Mouse (Mus musculus) B cell, adult 67 days (primary cell): Measurements from ENCODE around the gene Pip5kl1. TPM values are rescaled to one million over a fixed set of nuclear protein-coding genes. Genes with fewer than 3 reads are reported as not detected.

ENCODE experiments used
- total RNA-seq, 2 experiments: library from RNA; stranded (reverse); gene quantifications; 4 replicates each; pipeline ENCODE4 v1.2.4; 2023

Pip5kl1 gene
- total RNA-seq = under 1 TPM in 1 of 2 experiments, not detected in 1; 0.56 TPM

DNA sequence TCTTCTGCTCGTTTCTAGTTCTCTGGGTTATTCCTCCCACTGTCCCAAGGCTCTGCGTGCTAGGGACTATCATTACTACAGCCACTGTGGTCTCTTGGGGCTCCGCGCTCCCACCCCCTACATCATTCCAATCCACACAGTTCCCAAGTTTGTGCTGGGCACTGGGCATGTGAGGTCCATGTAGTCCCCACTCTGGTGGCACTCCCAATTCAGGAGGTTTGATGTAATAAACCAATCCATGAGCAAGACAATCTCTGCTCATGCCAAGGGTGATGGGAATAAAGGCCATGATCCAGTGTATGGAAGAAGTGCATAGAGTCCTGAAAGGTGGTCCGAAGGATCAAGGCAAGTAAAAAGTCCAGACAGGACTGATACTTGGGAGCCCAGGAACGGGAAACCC, at the start of gene Pip5kl1:
Gene Pip5kl1 (plus strand): TSS at position 301 of the 400 bp plus-strand sequence.

DNA sequence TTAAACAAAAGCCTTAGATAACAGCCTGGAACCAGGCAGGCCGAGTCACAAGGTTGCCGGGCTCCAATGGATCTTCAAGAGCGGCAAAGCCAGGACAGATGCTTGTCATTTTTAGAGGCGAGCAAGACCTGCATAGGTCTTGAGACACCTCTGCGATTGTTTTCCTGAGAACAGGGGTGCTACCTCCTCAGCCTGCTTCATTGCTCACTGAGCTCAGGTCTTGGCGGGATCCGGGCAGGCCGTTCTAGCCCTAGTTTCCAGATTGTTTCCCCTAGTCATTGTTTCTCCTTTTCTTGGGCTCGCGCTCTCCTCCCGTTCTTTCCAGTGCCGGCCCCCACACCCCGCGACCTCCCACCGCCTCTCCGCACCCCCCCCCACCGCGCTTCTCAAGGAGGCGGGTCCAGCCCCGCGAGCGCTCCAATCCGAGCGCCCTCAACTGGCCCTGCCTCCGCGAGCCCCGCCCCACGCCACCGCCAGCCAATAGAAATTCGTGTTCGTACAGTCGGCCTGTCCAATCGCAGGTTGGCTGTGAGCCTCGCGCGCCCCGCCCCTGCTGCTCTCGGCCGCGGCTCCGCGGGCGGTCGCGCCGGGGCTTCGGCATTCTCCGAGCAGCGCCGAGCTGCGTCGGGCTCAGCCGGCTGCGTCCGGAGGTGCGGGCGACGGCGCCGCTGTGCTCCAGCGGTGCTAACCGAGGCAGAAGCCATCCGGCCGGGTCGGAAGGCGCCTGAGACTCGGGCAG, 39.7 kb upstream of the Pip5kl1 start, which contains the start of gene Fam102a:
Gene Fam102a (plus strand): TSS at position 600 of the 739 bp plus-strand sequence.

DNA sequence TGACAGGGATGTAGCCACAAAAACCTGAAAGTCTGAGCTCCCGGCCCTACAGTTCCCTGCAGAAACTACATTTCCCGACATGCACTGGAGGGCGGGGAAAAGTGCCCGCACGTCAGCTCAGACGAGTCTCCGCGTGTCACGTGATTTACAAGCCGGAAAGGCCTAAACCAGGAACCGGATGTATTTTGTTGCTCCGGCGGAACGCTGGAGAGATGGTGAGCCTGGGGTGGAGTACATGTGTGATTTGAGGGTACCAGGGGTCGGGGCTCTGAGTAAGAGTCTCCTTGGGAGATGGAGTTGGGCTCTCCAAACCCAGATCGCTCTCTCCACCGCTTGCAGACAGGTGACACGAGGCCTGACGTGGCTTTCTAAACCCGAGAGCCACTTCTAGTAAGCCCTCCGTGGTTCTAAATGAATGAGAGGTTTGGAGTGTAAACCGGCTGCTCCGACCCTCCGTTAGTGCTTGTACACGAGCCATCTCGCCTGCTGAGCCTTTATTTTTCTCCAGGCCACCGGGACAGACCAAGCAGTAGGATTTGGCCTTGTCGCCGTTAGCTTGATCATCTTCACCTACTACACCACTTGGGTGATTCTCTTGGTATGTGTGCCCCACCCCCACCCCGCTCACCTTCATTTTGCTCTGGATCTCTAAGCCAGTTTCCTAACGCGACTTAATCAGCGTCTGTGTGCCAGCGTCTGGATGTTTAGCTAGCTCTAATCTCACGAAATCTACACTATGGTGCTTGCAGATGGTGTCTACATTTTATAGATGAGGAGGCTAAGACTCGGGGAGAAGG, 3.7 kb upstream of the Pip5kl1 start, which contains the start of gene Dpm2:
Gene Dpm2 (plus strand): TSS at position 161 of the 797 bp plus-strand sequence.

DNA sequence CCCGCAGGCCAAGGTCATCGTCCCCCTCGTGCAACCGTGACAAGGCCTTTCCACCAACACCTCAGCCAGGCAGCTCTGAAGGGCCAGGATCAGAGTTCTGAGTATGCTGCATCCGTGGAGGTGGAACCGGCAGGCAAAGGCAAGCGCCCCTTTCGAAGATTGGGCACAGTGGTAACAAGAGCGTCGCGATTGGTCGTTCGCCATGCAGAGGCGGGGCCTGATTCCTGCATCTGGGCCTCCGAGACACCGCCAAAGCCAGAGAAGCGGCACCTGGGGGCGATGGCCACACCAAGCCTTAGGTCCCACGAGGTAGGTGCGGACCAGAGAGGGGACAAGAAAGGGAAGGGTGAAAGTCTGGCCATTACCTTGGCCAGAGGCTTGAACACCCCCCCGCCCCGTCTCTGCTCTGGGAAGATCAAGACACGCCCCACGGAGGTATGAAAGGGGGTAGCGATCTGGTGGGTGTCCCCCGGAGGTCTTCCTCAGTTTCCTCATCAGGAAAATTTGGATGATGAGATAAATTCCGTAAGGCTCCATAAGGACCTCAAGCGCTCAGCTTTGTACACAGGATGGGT, 1.1 kb downstream of the Pip5kl1 start, which contains the start of gene 9430097D07Rik:
Gene 9430097D07Rik (minus strand): TSS at position 99 of the 575 bp plus-strand sequence.

DNA sequence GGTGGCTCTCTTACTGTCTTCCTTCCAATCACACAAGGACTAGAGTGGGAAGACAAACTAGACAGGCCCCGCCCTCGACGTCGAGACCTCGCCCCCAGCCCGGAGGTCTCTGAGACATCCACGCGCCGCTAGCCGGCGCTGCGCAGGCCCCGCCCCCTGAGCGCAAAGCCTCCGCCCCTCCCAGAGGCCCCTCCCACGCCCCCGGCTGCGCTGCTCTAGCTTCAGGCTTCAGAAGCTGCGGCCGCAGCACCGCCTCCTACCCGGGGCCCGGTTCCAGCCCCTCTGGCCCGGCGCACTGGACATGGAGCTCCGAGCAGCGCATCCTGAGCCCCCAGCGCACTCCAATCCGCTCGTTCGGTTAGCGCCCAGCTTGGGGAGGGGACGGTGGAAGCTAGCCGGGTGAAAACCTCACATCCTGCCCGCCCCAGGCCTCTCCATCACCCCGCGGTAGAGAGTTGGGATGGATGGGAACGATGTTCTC, 12.3 kb downstream of the Pip5kl1 start, which contains the start of gene St6galnac4:
Gene St6galnac4 (plus strand): TSS at position 225 of the 481 bp plus-strand sequence.

DNA sequence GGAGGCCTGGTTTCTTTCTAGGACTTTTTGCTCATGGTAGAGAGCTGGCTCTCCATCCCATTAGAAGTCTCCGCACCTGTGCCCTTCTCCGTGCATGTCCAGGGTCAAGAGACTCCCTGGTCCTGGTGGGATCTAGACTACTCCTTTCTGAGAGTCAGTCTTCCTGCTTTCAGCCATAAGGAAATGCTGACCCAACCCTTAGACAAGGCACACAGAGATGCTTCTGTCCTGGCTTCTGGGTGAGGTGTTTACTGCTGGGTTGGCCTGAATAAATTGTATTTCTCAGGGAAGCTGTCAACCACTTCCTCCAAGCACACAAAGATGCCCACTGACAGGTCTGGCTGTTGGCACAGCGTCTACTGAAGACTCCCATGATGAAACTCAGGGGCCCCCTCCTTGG, 24.8 kb downstream of the Pip5kl1 start, which contains the start of gene St6galnac6:
Gene St6galnac6 (plus strand): TSS at position 301 of the 400 bp plus-strand sequence.

DNA sequence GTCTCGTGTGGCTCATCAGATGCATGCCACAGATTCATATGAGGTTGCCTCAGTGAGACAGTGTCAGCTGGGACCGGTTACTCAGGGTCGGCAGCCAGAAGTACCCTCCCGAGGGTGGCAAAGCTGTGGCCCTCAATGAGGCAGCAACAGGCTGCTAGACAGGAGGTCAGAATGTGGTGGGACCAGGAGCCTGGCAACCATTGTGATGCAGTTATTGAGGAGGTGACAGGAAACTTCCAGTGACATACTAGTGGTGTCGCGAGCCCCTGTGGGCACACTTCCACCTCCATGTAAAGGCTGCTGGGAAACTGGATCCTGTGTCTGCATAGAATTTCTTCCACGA, 46.9 kb downstream of the Pip5kl1 start, which contains the start of gene Ak1:
Gene Ak1 (plus strand): TSS at position 242 of the 343 bp plus-strand sequence.

Other genes with a start within 250 kb of the Pip5kl1 start
- gene Ciz1, start 222.5 kb upstream of the Pip5kl1 start, total RNA-seq = 100 to 1,000 TPM; 134 to 162 TPM
- gene Dnm1, start 221.5 kb upstream of the Pip5kl1 start, total RNA-seq = not detected
- gene 1110008P14Rik, start 192.9 kb upstream of the Pip5kl1 start, total RNA-seq = 10 to 100 TPM; 45.5 to 54.0 TPM
- 1 to 10 TPM; 1.7 to 2.3 TPM for gene Lcn2, start 186.5 kb upstream of the Pip5kl1 start, total RNA-seq
- 10 to 100 TPM; 11.4 to 15.6 TPM for gene Ptges2, start 178.9 kb upstream of the Pip5kl1 start, total RNA-seq
- 1 to 10 TPM; 3.9 to 5.5 TPM for gene Naif1, start 124.3 kb upstream of the Pip5kl1 start, total RNA-seq
- 10 to 100 TPM; 34.2 to 43.0 TPM for gene Slc25a25, start 123.4 kb upstream of the Pip5kl1 start, total RNA-seq
- gene Fam102a, start 39.5 kb upstream of the Pip5kl1 start, total RNA-seq = 10 to 100 TPM; 69.0 to 74.8 TPM
- gene Dpm2, start 3.9 kb upstream of the Pip5kl1 start, total RNA-seq = 10 to 100 TPM; 63.0 to 66.8 TPM
- not detected for gene 9430097D07Rik, start 887 bp downstream of the Pip5kl1 start, total RNA-seq
- 10 to 100 TPM; 59.7 to 63.9 TPM for gene St6galnac4, start 12.3 kb downstream of the Pip5kl1 start, total RNA-seq
- 10 to 100 TPM in 1 of 2 experiments, 1 to 10 TPM in 1; 6.3 to 10.6 TPM for gene St6galnac6, start 24.9 kb downstream of the Pip5kl1 start, total RNA-seq
- not detected for gene Ak1, start 47.0 kb downstream of the Pip5kl1 start, total RNA-seq
- gene Eng, start 71.8 kb downstream of the Pip5kl1 start, total RNA-seq = under 1 TPM; 0.36 to 0.84 TPM
- 10 to 100 TPM; 30.3 to 36.4 TPM for gene Fpgs, start 129.3 kb downstream of the Pip5kl1 start, total RNA-seq
- gene Cdk9, start 138.3 kb downstream of the Pip5kl1 start, total RNA-seq = 100 to 1,000 TPM; 160 to 188 TPM
- 100 to 1,000 TPM; 113 to 116 TPM for gene Sh2d3c, start 146.3 kb downstream of the Pip5kl1 start, total RNA-seq
- gene 6330409D20Rik, start 166.2 kb downstream of the Pip5kl1 start, total RNA-seq = not detected
- gene Tor2a, start 182.4 kb downstream of the Pip5kl1 start, total RNA-seq = 10 to 100 TPM; 35.6 to 37.1 TPM
- under 1 TPM in 1 of 2 experiments, not detected in 1; 0.15 TPM for gene Ttc16, start 200.8 kb downstream of the Pip5kl1 start, total RNA-seq
- gene Ptrh1, start 201.0 kb downstream of the Pip5kl1 start, total RNA-seq = 1 to 10 TPM; 2.5 to 3.8 TPM
- not detected for gene Cfap157, start 209.6 kb downstream of the Pip5kl1 start, total RNA-seq